Mouse (Mus musculus): ENCODE results near the gene Eif5b.
A peak's percentile ranks its signal among the peaks of the same experiment; 100 is the strongest.
"Not testable (repeated sequence)": the region's sequence is repeated elsewhere in the genome, so short reads cannot be mapped to it uniquely, and the experiment has no call there.

Gene Eif5b

GRCm38 (mm10) chr1:38006741-38007140, 8.9 kb downstream of the Eif5b start:
- peak; percentile 64 for DNase-seq

- DNase-seq = peak; percentile 70
Observed at GRCm38 (mm10) chr1:38011647-38012046, 13.8 kb downstream of the Eif5b start.

DNA sequence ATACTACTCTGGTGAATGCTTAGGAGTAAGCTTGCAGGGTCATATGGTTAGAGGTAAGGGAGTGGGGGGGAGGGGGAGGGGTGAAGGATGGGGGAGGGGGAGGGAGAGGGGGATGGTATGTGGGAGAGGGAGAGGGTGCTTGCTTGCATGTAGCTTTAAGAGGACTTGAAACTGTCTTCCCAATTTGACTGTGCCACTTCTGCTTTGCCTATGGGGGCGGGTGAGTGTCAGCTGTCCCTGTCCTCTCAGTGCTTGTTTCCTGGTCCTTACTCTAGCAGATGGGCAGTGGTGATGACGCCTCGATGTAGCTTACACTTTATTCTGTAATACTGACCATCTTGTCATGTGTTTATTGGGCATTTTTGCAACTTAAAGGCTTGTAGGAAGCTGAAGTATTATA, 14.3 kb downstream of the Eif5b start:
- DNase-seq = peak; percentile 96

DNA sequence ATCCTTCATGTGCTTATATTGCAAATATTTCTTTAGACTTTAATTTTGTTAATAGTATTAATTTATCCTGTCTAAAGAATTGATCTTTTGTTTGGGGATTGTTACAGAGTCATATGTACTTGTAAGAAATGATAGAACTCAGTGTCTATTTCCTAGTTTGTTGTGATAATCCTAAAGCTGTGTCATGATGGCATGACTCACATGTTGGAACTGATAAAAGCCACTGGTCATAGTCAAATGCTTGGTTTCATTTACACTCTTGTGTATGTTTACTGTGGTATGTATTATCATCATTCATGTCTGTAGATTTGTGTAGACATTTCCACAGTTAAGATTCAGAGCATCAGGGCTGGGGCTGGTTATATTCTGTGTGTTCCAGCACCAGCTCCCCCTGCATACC, 14.7 kb downstream of the Eif5b start:
- DNase-seq = no peak

GRCm38 (mm10) chr1:38014551-38015203, 16.9 kb downstream of the Eif5b start:
- peak; percentile 37 for DNase-seq

DNA sequence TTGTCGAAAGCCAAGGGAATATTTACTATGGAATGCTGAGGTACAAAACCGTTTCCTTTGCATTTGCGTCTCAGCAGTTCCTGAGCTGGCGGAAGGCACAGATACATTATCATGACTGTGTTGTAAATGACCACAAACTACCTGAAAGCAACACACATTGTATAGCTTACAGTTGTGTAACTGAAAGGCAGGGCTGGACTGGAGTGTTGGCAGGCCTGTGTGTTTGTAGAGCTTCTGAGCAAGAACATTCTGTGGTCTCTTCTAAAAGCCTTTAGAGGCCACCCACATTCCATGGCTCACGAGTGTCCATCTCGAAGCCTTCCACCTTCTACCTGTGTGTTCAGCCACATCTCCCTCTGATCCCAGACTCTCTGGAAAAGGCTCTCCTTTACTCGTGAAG, 29.5 kb downstream of the Eif5b start:
- DNase-seq = peak; percentile 67

DNA sequence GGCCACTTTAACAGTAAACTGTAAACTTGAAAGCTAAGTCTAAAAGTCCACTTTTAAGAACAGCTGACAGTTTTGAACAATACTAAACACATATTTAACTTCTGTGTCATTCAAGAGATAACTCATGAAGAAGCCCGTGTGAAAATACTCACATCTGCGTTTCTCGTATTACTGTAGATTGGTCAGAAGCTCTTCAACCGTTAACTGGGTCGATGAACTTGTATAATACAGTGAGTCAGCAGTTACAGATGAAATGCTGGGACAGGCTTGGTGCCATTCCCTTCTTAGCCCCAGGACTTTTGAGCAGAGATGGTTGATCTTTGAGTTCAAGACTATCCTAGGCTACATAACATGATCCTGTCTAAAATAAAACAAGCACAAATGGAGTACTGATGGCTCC, 33.6 kb downstream of the Eif5b start:
- DNase-seq = peak; percentile 84

GRCm38 (mm10) chr1:38035521-38035920, 37.7 kb downstream of the Eif5b start:
- DNase-seq = peak; percentile 84

- no peak for DNase-seq
Observed at GRCm38 (mm10) chr1:38037375-38037774, 39.6 kb downstream of the Eif5b start.

DNA sequence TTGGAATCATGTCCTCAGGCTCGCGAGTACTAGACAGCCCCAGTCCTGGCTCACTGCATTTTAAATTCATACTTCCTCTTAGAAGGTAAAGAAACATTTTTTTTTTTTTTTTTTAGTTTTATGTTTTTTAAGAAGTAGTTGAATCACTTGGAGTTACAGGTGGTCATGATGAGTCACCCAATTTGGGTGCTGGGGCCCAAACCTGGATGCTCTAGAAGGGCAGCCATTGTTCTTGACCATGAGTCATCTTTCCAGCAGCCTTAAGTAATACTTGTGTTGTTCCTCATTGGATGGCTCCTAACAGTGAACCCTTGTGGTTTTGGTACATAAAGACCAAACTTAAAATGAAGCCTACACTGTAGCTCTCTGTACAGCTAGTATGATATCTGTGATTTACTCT, 41.1 kb downstream of the Eif5b start:
- peak; percentile 30 for DNase-seq

DNA sequence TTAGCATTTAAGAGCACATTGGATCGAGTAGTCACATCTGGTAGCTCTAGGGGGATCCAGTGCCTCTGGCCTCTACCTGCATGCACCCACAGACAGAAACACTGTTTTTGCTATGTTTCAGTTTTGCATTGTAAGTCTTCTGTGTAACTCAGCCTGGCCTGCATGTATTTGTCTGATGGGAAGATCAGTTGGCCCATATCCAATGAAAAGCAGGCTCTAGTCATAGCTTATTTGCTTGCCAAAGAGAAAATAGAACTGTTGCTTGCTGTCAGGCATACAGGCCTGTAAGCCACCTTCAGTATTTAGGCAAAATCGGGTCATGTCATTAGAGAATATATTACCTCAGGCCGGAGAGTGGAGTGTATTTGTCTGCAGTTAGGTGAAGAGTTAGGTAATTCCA, 50.3 kb downstream of the Eif5b start:
- peak; percentile 49 for DNase-seq

GRCm38 (mm10) chr1:38049562-38049961, 51.8 kb downstream of the Eif5b start:
- DNase-seq = peak; percentile 23

DNA sequence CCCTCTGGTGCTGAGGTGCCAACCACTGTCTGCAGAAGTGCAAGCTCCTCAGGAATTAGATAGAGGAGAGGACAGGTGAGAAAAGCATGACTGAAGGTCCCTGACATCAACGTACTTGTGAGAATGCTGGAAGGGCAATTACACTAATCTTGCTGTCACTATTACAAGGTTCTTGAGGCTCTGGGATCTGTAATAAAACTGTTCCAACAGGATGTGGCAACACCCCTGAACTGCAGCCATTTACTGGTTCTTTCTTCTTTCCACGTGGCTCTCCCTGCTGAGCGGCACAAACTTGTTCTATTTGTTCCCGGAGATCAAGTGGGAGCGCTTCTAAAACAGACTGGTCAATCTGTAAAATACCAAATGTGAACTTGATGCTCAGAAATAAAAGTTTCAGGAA, 57.4 kb downstream of the Eif5b start:
- DNase-seq = no peak

DNA sequence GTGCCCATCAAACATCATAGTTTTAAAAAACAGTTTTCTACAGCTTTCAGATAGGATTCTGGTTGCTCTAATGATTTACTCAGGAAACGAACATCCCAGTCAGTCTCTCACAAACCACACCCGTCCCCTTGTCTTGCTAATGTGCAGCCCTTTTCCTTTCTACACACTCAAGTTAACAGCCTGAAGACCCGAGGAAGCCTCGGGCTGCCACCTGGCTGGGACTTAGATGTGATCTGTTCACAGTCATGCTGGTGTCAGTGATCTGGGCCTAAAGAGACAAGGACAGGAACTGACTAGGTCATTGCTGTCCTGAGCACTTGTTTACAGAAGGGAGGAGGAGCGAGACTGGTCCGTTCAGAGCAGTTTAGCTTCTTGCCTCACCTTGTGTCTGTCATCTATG, 60.6 kb downstream of the Eif5b start:
- no peak for DNase-seq

DNA sequence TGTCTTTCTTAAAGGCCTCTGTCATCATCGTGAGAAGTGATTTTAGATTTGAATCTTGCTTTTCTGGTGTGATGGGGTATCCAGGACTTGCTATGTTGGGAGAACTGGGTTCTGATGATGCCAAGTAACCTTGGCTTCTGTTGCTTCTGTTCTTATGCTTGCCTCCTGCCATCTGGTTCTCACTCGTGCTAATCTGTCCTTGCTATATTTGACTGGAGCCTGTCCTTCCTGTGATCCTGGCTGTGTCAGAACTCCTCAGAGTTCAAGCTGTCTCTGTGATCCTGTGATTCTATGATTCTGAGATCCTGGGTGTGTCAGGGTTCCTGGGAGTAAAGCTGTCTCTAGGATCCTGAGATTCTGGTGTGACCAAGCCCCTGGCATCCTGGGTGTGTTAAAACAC, 64.3 kb downstream of the Eif5b start:
- DNase-seq = not testable (repeated sequence)

DNA sequence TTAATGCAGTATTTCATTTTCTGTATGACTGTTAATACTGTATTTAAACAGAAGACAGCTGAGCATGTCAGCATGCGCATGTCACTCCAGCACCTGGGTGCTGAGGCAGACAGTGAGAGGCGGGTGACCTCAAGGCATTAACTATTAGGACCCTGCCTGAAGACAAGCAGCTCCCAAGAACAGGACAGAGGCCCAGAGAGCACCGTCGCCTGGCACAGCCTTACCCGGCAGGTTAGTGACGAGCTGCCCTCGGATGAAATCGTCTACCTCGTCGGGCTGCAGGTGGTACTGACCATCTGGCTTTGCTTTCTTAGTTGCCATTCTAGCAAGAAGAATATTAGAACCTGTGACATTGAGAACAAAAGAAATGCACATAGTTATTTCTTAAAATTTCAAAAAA, 69.5 kb downstream of the Eif5b start:
- peak; percentile 76 for DNase-seq

GRCm38 (mm10) chr1:38071326-38071725, 73.5 kb downstream of the Eif5b start:
- no peak for DNase-seq

DNA sequence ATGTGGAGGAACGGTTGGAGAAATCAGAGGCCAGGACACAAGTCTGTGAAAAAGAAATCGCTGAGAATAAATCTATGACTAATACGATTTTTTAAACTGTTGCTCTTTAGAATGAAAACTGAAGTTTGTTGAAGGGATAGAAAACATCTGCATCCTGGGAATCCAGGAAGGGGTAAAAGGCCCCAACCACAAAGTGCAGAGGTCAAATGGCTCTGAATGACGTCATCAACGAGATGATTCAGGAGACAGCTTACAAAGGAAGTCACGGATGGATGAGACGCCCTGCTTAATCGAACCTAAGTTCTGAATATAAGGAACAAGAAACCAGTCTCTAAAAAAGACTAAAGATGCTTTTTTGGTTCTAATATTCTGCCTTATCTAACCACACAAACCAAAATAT, 83.5 kb downstream of the Eif5b start:
- no peak for DNase-seq

GRCm38 (mm10) chr1:38103214-38103613, 105.4 kb downstream of the Eif5b start:
- DNase-seq = no peak

DNA sequence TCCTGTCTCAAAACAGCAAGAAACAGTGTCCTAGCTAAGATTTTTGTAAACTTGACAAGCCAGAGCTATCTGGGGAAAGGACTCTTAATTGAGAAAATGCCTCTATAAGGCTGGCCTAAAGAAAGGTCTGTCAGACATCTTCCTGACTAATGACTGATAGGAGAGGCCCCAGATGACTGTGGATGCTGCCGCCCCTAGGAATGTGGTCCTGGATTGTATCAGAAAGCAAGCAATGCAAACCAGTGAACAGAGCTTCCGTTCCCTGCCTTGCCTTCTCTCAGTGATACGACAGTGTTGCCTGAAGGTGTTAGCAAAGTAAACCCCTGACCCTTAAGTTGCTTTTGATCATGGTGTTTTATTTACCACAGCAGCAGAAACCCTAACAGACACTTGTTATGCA, 106.0 kb downstream of the Eif5b start:
- no peak for DNase-seq
